Mouse (Mus musculus) heart, postnatal 0 days (tissue): ENCODE data around the gene Tap1. TPM values are rescaled to one million over a fixed set of nuclear protein-coding genes. Genes with fewer than 3 reads are reported as not detected.

Source experiments
- ATAC-seq: fragments of 200-750 bp; cut with Nextera tagmentation; 2 replicates; pipeline ENCODE4 v1.8.0; 2017; ENCODE audit warnings: low read depth, moderate number of reproducible peaks, moderate library complexity; ENCODE audit not compliant: insufficient read depth
- DNase-seq: peaks from one replicate; pipeline ENCODE4 v3.0.0-alpha.2; 2016; ENCODE audit warnings: low spot score
- H3K27ac ChIP-seq: fragments of 300-500 bp; sonication (generic); 2 replicates; pipeline ENCODE4 v1.5.1; 2014; ENCODE audit warnings: low read depth, mild to moderate bottlenecking
- H3K27me3 ChIP-seq: fragments of 300-500 bp; sonication (generic); 2 replicates; pipeline ENCODE4 v1.6.1; 2014; ENCODE audit warnings: low read length, mixed read lengths; ENCODE audit not compliant: control insufficient read depth, insufficient read depth
- H3K36me3 ChIP-seq: fragments of 300-500 bp; sonication (generic); replicated peaks from 2 replicates; pipeline ENCODE4 v1.6.1; 2014; ENCODE audit warnings: low read length, mixed read lengths; ENCODE audit not compliant: control insufficient read depth, insufficient read depth
- H3K4me1 ChIP-seq: fragments of 300-500 bp; sonication (generic); 2 replicates; pipeline ENCODE4 v1.6.1; 2014; ENCODE audit warnings: antibody characterized with exemption; ENCODE audit not compliant: control insufficient read depth, insufficient read depth
- H3K4me2 ChIP-seq: fragments of 300-500 bp; sonication (generic); 2 replicates; pipeline ENCODE4 v1.6.1; 2014; ENCODE audit warnings: low read depth, mild to moderate bottlenecking, low read length, moderate library complexity
- H3K4me3 ChIP-seq: fragments of 300-500 bp; sonication (generic); 2 replicates; pipeline ENCODE4 v1.5.1; 2014; ENCODE audit warnings: low read depth, low read length
- H3K9ac ChIP-seq: fragments of 300-500 bp; sonication (generic); replicated peaks from 2 replicates; pipeline ENCODE4 v1.6.1; 2014; ENCODE audit warnings: low read depth, low read length, mixed read lengths
- H3K9me3 ChIP-seq: fragments of 300-500 bp; sonication (generic); replicated peaks from 2 replicates; pipeline ENCODE4 v1.6.1; 2016; ENCODE audit warnings: low read length; ENCODE audit not compliant: control insufficient read depth
- CTCF ChIP-seq: IDR thresholded peaks from 2 replicates; pipeline ENCODE4 v1.5.1; 2016; ENCODE audit warnings: antibody characterized with exemption, control low read depth, low read depth
- EP300 ChIP-seq: IDR thresholded peaks from 2 replicates; pipeline ENCODE4 v1.6.1; 2016; ENCODE audit warnings: antibody characterized with exemption, low read depth
- WGBS: fragments of 180-500 bp; shearing (Covaris S2); extraction: QIAGEN DNeasy Blood & Tissue Kit; methylation state at CpG from one replicate; pipeline ENCODE4 v1.1.7; 2014; 5-methylcytosine and 5-hydroxymethylcytosine counted together
- polyA plus RNA-seq: library from polyadenylated mRNA; unstranded; fragments of >200 nt; fragmentation: Nextera tagmentation; extraction: Ambion mirVana; gene quantifications from 2 replicates; pipeline ENCODE4 v1.2.1, GENCODE M21; 2015
- total RNA-seq: library from RNA; depleted of rRNA; stranded (reverse); fragments of >200 nt; gene quantifications from 2 replicates; pipeline ENCODE4 v1.2.3, GENCODE M21; 2014; ENCODE audit warnings: low replicate concordance

The Tap1 gene
- total and polyA plus RNA-seq, 2 experiments from 2014 or later = 3.7 to 10.7 TPM

DNA sequence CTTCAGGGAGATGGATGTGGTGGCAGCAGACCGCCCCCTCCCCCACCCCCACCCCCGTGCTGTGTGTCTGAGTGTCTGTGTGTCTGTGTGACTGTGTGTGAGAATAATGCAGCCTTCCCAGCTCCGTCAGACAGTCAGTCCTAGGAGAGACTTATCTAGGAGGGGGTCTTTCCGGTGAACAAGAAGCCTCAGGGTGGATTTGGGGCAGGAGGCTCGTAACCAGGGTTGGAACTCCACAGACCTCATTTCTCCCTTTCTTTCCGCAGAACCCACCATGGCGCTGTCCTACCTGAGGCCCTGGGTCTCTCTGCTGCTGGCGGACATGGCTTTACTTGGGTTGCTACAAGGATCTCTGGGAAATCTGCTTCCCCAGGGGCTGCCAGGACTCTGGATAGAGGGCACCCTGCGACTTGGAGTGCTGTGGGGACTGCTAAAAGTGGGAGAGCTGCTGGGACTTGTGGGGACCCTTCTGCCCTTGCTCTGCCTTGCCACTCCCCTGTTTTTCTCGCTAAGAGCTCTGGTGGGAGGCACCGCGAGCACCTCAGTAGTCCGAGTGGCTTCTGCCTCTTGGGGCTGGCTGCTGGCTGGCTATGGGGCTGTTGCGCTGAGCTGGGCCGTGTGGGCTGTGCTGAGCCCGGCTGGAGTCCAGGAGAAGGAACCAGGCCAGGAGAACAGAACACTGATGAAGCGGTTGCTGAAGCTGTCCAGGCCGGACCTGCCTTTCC lies 17.8 kb downstream of the Tap1 start:
- Histone ChIP-seq H3K36me3 (no peaks in the 10 kb centered on the region), H3K27ac (0 out of 2 replicates have a peak overlapping the region, but pooled peaks have one; percentile 47), H3K4me3 (peak overlapping the region; percentile 93), H3K27me3 (no peaks in the 10 kb centered on the region), H3K4me1 (no peaks in the 10 kb centered on the region; the same call in 1 of the 2 replicates), H3K9me3 (0 out of 2 replicates have a peak, but pooled peaks cover 2% of the 10 kb centered on the region), H3K9ac (peak overlapping the region; percentile 75), H3K4me2 (peak overlapping the region; percentile 99)
- TF ChIP-seq CTCF (no peak), EP300 (no peak)
- 15% methylated on average over 18 of the region's 18 CpGs for WGBS
- DNase-seq = no peak
- ATAC-seq = peak; percentile 21; the same call in 1 of the 2 replicates

DNA sequence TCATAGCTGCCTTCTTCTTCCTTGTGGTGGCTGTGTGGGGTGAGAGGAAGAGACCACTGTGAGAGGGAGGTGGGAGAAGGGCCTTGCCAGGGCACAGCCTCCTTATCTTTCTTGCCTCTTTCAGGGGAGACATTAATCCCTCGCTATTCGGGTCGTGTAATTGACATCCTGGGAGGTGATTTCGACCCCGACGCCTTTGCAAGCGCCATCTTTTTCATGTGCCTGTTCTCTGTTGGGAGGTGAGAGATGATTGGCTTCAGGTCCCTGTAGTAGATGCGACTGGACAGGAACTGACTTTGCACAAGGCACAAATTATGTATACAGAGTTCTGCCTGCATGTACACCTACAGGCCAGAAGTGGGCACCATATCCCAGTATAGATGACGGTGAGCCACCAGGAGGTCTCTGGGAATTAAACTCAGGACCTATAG lies 18.4 kb downstream of the Tap1 start:
- Histone ChIP-seq H3K36me3 (no peaks in the 10 kb centered on the region), H3K27me3 (no peaks in the 10 kb centered on the region), H3K9me3 (0 out of 2 replicates have a peak, but pooled peaks cover 2% of the 10 kb centered on the region), H3K4me3 (peak overlapping the region; percentile 93), H3K9ac (peak overlapping the region; percentile 75; the same call in 1 of the 2 replicates), H3K4me1 (no peaks in the 10 kb centered on the region; the same call in 1 of the 2 replicates), H3K27ac (no peak overlapping the region), H3K4me2 (peak overlapping the region; percentile 99)
- TF ChIP-seq EP300 (no peak), CTCF (peak; percentile 58)
- ATAC-seq (peak; percentile 37; the same call in 1 of the 2 replicates), DNase-seq (peak; percentile 35)
- WGBS = 14% methylated on average over 9 of the region's 9 CpGs

DNA sequence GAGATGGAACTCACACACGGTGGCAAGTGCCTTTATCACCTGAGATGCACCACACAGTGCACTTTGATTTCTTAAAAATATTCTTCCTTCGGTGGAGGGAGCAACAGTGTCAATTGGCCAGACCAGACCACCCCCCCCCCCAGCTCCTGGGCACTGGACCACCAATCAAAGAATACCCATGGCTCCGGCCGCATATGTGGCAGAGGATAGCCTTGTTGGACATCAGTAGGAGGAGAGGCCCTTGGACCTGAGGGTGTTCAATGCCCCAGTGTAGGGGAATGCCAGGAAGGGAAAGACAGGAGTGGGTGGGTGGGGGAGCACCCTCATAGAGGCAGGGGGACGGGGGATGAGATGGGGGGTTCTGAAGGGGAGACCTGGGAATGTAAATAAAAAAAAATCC lies 19.4 kb downstream of the Tap1 start:
- Histone ChIP-seq H3K4me1 (no peaks in the 10 kb centered on the region; the same call in 1 of the 2 replicates), H3K9ac (no peak overlapping the region), H3K36me3 (no peaks in the 10 kb centered on the region), H3K27ac (no peak overlapping the region), H3K4me2 (no peak overlapping the region; the same call in 1 of the 2 replicates), H3K4me3 (no peak overlapping the region), H3K9me3 (0 out of 2 replicates have a peak, but pooled peaks cover 2% of the 10 kb centered on the region), H3K27me3 (no peaks in the 10 kb centered on the region)
- no peak for TF ChIP-seq CTCF
- TF ChIP-seq EP300 = no peak
- WGBS = 85% methylated on average over 5 of the region's 5 CpGs
- no peak for ATAC-seq
- no peak for DNase-seq

DNA sequence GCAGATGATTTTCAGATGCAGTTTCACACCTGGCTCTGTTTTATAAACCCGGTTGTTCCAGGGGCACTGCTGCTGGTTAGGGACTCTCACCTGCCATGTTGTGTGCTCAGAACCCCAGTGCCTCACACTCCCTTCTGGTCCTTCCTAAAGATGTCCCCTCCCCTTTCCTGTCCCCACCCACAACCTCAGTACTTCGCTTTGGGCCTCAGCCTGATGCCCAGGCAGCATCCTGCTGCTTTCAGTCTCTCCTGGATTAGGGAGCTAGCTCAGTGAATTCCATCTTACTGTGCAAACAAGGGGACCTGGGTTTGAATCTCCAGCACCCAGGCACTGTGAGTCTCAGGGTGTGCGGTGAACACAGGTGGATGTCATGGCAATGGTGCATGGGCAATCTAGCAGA lies 20.1 kb downstream of the Tap1 start:
- H3K9me3 ChIP-seq = 0 out of 2 replicates have a peak, but pooled peaks cover 2% of the 10 kb centered on the region
- no peak overlapping the region for H3K4me2 ChIP-seq
- ATAC-seq = no peak
- peaks cover 5% of the 10 kb centered on the region; the same call in 1 of the 2 replicates for H3K27me3 ChIP-seq
- no peak overlapping the region for H3K9ac ChIP-seq
- no peak overlapping the region for H3K27ac ChIP-seq
- no peak overlapping the region for H3K4me3 ChIP-seq
- H3K36me3 ChIP-seq = no peaks in the 10 kb centered on the region; the same call in 1 of the 2 replicates
- H3K4me1 ChIP-seq = no peaks in the 10 kb centered on the region; the same call in 1 of the 2 replicates
- no peak for TF ChIP-seq CTCF
- DNase-seq = no peak
- WGBS = 49% methylated on average over 3 of the region's 3 CpGs

DNA sequence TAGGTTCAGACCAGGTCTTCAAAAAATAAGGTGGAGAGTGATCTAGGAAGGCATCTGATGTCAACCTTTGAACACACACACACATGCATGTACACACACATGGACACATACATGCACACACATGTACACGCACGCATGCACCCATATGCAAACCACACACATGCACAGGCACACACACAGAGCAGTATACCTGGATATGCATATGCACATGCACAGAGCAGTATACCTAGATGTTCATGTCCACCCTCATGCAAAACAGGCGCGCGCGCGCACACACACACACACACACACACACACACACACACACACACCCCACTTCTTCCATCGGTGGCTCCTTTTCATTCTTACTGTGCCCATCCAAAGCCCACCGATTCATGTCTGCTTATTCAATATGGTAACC lies 20.5 kb downstream of the Tap1 start:
- Histone ChIP-seq H3K27me3 (peaks cover 9% of the 10 kb centered on the region), H3K36me3 (no peaks in the 10 kb centered on the region; the same call in 1 of the 2 replicates)
- no peak for ATAC-seq

More for the DNA sequence above, 20.5 kb downstream of the Tap1 start:
- Histone ChIP-seq H3K4me2 (no peak overlapping the region), H3K9ac (no peak overlapping the region), H3K27ac (no peak overlapping the region), H3K4me3 (no peak overlapping the region), H3K9me3 (0 out of 2 replicates have a peak, but pooled peaks cover 2% of the 10 kb centered on the region), H3K4me1 (no peaks in the 10 kb centered on the region; the same call in 1 of the 2 replicates)
- 96% methylated on average over 9 of the region's 9 CpGs for WGBS
- DNase-seq = no peak
- no peak for TF ChIP-seq CTCF
- no peak for TF ChIP-seq EP300
